Mouse (Mus musculus): Measurements from ENCODE around the gene Pcyox1.

DNA sequence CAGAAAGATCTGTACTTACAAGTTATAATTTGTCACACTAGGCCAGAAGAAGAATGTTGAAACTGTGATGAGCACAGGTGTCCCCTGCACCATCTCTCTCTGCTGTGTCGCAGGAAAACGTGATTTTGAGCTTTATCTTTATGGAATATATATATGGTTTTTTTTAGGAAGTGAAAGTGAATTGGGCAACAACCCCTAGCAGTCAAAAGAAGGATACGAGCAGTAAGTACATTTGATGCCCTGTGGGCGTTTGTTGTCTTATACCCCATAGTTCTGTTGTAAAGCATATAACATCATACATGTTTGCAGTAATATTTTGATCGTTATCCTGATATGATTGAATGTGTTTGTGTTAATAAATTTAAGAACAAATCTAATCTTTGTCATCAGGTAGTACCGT, 21.8 kb upstream of the Pcyox1 start:
- TF ChIP-seq CTCF (IDR thresholded peaks at IDR 0.05; ENCODE audit: low read depth) (no peak), EP300 (IDR thresholded peaks at IDR 0.05; ENCODE audit: low read depth) (no peak)
